Mouse (Mus musculus) brain, embryonic 18.5 days (tissue): Measurements from ENCODE around the gene Adig.

ENCODE experiments used
- DNase-seq: peaks from one replicate; pipeline ENCODE4 v3.0.0-alpha.2; 2012; ENCODE audit warnings: low read depth, low spot score

The Adig gene

GRCm38 (mm10) chr2:158501836-158502812 is at the start of gene Adig:
Gene Adig, plus strand, starts transcription at chr2:158502612.
- no peak for DNase-seq

GRCm38 (mm10) chr2:158456451-158456850 is 46.0 kb upstream of the Adig start:
- no peak for DNase-seq

GRCm38 (mm10) chr2:158457610-158458009 is 44.8 kb upstream of the Adig start:
- DNase-seq, result no peak

GRCm38 (mm10) chr2:158462450-158462849 is 40.0 kb upstream of the Adig start:
- no peak for DNase-seq

- no peak for DNase-seq
Measured at GRCm38 (mm10) chr2:158474159-158474558, 28.3 kb upstream of the Adig start.

GRCm38 (mm10) chr2:158477640-158478039 is 24.8 kb upstream of the Adig start:
- no peak for DNase-seq

- no peak for DNase-seq
Measured at GRCm38 (mm10) chr2:158498457-158498856, 4.0 kb upstream of the Adig start.

GRCm38 (mm10) chr2:158503226-158503625 is 814 bp downstream of the Adig start:
- DNase-seq, result no peak

- DNase-seq, result no peak
Measured at GRCm38 (mm10) chr2:158503671-158504070, 1.3 kb downstream of the Adig start.

- DNase-seq, result no peak
Measured at GRCm38 (mm10) chr2:158506475-158506874, 4.1 kb downstream of the Adig start.

- no peak for DNase-seq
Measured at GRCm38 (mm10) chr2:158507046-158507445, 4.6 kb downstream of the Adig start.

GRCm38 (mm10) chr2:158510665-158511064 is 8.3 kb downstream of the Adig start:
- no peak for DNase-seq

- no peak for DNase-seq
Measured at GRCm38 (mm10) chr2:158512528-158512927, 10.1 kb downstream of the Adig start, which contains the start of gene Arhgap40. Gene Arhgap40, plus strand, starts transcription at chr2:158512796.

- DNase-seq, result no peak
Measured at GRCm38 (mm10) chr2:158513821-158514336, 11.5 kb downstream of the Adig start.

- DNase-seq, result no peak
Measured at GRCm38 (mm10) chr2:158518583-158518982, 16.2 kb downstream of the Adig start.

GRCm38 (mm10) chr2:158519071-158519470 is 16.7 kb downstream of the Adig start:
- DNase-seq, result no peak

GRCm38 (mm10) chr2:158519800-158520199 is 17.4 kb downstream of the Adig start:
- DNase-seq, result no peak

- no peak for DNase-seq
Measured at GRCm38 (mm10) chr2:158523060-158523459, 20.6 kb downstream of the Adig start.

GRCm38 (mm10) chr2:158524129-158524860 is 21.9 kb downstream of the Adig start:
- no peak for DNase-seq

GRCm38 (mm10) chr2:158534090-158534489 is 31.7 kb downstream of the Adig start:
- no peak for DNase-seq

GRCm38 (mm10) chr2:158534559-158534958 is 32.1 kb downstream of the Adig start:
- no peak for DNase-seq
